Mouse (Mus musculus) embryonic fibroblast, embryonic 13.5 days (primary cell): ENCODE measurements around the gene Kcnj9.

Experiments used
- CTCF ChIP-seq: IDR thresholded peaks from 2 replicates; pipeline ENCODE4 v1.5.1; 2011; ENCODE audit warnings: mild to moderate bottlenecking, control low read depth, low read length, moderate library complexity, borderline replicate concordance; ENCODE audit not compliant: insufficient read depth
- POLR2A ChIP-seq: IDR thresholded peaks from 2 replicates; pipeline ENCODE4 v1.6.1; 2011; ENCODE audit warnings: low read depth, mild to moderate bottlenecking, control low read depth, low read length, moderate library complexity

GRCm38 (mm10) chr1:172319346-172319745, 9.8 kb downstream of the Kcnj9 start:
- TF ChIP-seq POLR2A (no peak), CTCF (no peak)
